Comparison of ENCODE assay signal across 8 mouse cellular contexts in the genomic region with DNA sequence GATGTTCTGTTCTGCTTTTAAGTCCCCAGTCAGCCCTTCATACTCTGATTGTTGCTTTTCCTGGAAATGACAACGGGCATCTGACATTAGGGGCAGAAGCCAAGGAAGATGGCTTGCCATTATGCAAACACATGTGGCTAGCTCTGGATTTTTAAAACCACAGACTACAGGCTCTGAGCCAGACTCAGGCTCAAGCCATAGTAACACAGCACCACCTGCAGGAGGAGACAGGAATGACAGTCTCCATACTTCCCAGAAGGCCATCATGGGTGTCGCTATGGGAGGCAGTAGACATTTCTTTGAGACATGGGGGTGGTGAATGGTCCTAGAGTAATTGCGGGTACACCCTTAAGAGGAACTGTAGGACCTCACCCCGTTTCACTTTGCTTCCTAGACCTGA.
DNase-seq lines count a peak whose midpoint lies in the region; ATAC-seq and TF ChIP-seq lines count a peak whose summit lies in the region.

No protein-coding gene starts in this region.

- peaks cover 7% of the 10 kb centered on the region for H3K36me3 ChIP-seq in C2C12 (ENCODE audit: control insufficient read depth, insufficient read depth)
- H3K36me3 ChIP-seq in liver, postnatal 0 days (replicated peaks; ENCODE audit: insufficient read depth, low read length) = peaks cover 2% of the 10 kb centered on the region; the same call in 1 of the 2 replicates

- no peaks in the 10 kb centered on the region for H3K9me3 ChIP-seq in liver, postnatal 0 days (ENCODE audit: low read length)

- no peaks in the 10 kb centered on the region for H3K79me3 ChIP-seq in C2C12 (ENCODE audit: low read depth)

- no peak overlapping the region for H3K9ac ChIP-seq in liver, postnatal 0 days (replicated peaks)

- H3K4me2 ChIP-seq in liver, postnatal 0 days (ENCODE audit: low read depth, low read length) = no peak overlapping the region

- 53% methylated on average over 4 of the region's 4 CpGs for WGBS in liver, postnatal 0 days (ENCODE audit: insufficient replicate concordance)

- DNase-seq in ZHBTc4 (ENCODE audit: low read depth, low spot score) = peak; percentile 77
- peak; percentile 65 to 78 for DNase-seq in cerebellum, postnatal 36 days
- peak; percentile 42 to 48 for DNase-seq in gastrocnemius, adult 8-10 months (ENCODE audit: low spot score in 2 of 2)
- DNase-seq in kidney, postnatal 4 days = peak; percentile 78 to 80
- DNase-seq in liver, postnatal 0 days = peak; percentile 71
- peak; percentile 36 for DNase-seq in ovary, postnatal 10 days (ENCODE audit: low spot score)
- peak; percentile 69 for DNase-seq in thymus, postnatal 14 days

- H3ac ChIP-seq in C2C12 (ENCODE audit: control insufficient read depth, insufficient read length, low read depth) = no peak overlapping the region

- TF ChIP-seq EP300 in liver, postnatal 0 days (IDR thresholded peaks at IDR 0.05; ENCODE audit: low read depth) = no peak

- H3K4me1 ChIP-seq in liver, postnatal 0 days (ENCODE audit: insufficient read depth) = no peaks in the 10 kb centered on the region

- ATAC-seq in liver, postnatal 0 days = peak; percentile 71

- TF ChIP-seq CTCF in C2C12 (IDR thresholded peaks at IDR 0.05; ENCODE audit: control insufficient read depth, insufficient read depth, insufficient read length) = peak; percentile 54
- peak; percentile 91 for TF ChIP-seq CTCF in liver, postnatal 0 days (IDR thresholded peaks at IDR 0.05; ENCODE audit: low read depth)

- H3K27me3 ChIP-seq in C2C12 (ENCODE audit: control insufficient read depth, insufficient read depth, insufficient read length) = no peaks in the 10 kb centered on the region
- H3K27me3 ChIP-seq in liver, postnatal 0 days (ENCODE audit: insufficient read depth, low read length) = no peaks in the 10 kb centered on the region

- H3K79me2 ChIP-seq in C2C12 (ENCODE audit: control insufficient read depth, insufficient read depth) = no peaks in the 10 kb centered on the region

- H3K27ac ChIP-seq in liver, postnatal 0 days (ENCODE audit: low read depth) = no peak overlapping the region

- no peak overlapping the region for H3K4me3 ChIP-seq in C2C12 (ENCODE audit: insufficient read depth, poor library complexity, severe bottlenecking)
- no peak overlapping the region for H3K4me3 ChIP-seq in liver, postnatal 0 days (ENCODE audit: low read depth, low read length)

TF ChIP-seq in C2C12, 6 proteins besides CTCF, POLR2A, EP300 and RAD21:
- TF ChIP-seq USF1 (IDR thresholded peaks at IDR 0.05; ENCODE audit: low read depth) (no peak), MYOD1 (IDR thresholded peaks at IDR 0.05; ENCODE audit: control insufficient read depth, insufficient read length, low read depth) (no peak), MYOG (IDR thresholded peaks at IDR 0.05; ENCODE audit: control insufficient read depth, extremely low read depth, insufficient read length) (no peak), MAX (IDR thresholded peaks at IDR 0.05) (no peak), FOSL1 (IDR thresholded peaks at IDR 0.05; ENCODE audit: insufficient read depth, low read length, poor library complexity, severe bottlenecking) (no peak), CEBPB (IDR thresholded peaks at IDR 0.05; ENCODE audit: low read depth) (peak; percentile 33)
TF ChIP-seq in C2C12: peak in this region for 1.
